Mouse (Mus musculus): ENCODE measurements around the gene Olfr871.
"Not testable (repeated sequence)": the region's sequence is repeated elsewhere in the genome, so short reads cannot be mapped to it uniquely, and the experiment has no call there.

Gene Olfr871

GRCm38 (mm10) chr9:20211907-20212306 lies at the start of gene Olfr871:
Gene Olfr871 (plus strand): TSS chr9:20212207.
- no peak for DNase-seq (ENCODE audit: low read depth, low spot score)

DNA sequence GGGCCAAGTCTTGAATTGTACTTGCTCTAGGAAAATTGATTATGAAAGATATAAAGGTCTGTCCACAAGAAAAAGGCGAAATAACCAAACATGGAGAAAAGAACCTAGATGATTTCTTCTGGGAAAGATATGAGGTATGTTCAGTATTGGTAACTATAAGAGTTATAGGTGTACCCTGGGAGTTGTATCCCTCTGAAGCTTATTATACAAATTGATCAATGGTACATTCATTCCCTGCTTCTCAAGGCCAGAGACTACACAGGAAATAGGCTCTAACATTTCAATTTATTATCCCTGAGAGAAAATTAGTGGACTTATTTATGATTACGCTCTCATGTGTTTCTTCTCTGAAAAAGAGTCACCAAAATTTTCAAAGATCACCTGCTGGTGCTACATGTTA lies 38.0 kb upstream of the Olfr871 start, which contains the start of gene Olfr870:
Gene Olfr870 (minus strand): TSS at position 101 of the 400 bp plus-strand sequence.
- DNase-seq (ENCODE audit: low read depth, low spot score): no peak

DNA sequence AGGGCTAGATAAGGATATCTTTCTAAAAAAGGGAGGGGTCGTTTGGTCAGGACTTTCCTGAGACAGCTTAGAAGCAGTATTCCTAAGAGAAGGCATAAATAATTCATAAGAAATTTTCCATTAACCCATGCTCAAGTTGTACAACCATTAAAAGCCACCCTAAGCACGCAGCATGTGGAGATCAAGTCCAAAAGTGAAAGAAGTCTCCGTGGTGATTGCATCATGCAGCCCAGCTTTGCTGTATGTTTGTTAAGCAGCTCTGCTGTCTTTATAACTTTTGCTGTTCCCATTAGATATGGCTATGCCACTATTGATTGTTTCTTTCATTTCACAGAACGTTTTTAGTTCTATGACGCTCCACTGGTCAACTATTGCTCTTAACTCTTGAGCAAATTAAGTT lies 32.5 kb upstream of the Olfr871 start:
- no peak for DNase-seq (ENCODE audit: low read depth, low spot score)

GRCm38 (mm10) chr9:20202131-20202530 lies 9.9 kb upstream of the Olfr871 start:
- peak; percentile 84 for DNase-seq (ENCODE audit: low read depth, low spot score)

DNA sequence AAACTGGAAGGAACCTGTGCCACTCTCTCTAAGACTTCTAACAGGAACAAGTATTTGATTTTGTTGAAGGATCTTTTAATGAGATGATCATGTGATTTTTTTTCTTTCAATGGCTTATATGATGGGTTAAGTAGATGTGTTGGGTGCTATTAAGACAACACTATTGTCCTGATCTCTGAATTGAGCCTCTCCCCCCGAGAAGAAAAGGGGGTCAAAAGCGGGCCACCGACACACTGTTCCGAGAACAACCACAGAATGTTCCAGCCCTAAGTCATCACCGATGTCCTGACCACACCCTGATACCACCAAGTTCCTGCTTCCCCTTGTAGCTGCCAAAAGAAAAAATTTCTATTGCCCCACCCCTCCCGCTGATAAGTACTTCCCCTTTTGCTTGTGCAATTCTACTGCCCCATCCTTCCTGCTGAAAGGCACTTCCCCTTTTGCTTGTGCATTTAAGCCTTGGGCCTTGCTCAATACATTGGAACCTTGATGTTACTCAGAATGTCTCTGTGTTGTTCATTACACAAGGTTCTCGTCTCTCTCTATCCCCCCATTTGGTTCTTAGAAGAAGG lies 8.5 kb upstream of the Olfr871 start:
- not testable (repeated sequence) for DNase-seq (ENCODE audit: low read depth, low spot score)

DNA sequence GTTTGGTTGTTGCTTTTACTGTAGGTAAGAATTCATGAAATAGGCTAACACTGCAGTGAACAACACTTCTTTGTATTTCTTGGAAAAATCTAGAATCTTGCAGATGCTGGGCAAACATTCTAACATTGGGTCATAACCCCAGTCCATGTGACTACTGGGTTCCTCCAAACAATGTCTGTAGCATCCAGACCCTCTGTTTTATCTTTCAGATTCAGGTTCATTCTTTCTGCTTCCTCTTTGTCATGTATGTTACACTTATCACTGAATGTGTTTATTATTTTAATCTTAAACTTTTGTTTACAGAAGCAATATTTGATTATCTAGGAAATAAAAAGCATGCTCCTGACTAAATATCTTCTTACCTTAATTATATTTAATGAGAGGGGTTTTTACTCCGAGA lies 1.2 kb upstream of the Olfr871 start:
- DNase-seq (ENCODE audit: low read depth, low spot score): no peak

DNA sequence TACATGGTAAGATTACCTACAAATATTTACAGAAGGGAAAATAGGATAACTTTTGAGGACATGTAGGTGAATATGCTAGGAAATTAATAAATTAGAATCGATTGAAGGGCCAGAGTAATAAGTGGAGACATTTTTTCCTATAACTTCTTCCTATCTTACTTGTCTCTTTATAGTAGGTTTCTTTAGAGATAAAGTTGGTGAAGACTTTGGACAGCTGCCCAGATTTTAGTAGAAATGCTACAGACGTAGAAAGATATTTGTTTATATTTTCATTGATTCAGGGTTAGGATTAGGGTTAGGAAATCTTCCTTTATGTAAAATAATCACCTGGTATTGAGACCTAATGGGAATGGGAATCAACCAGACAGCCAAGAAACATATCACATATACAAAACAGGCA lies 530 bp upstream of the Olfr871 start:
- DNase-seq (ENCODE audit: low read depth, low spot score): no peak

DNA sequence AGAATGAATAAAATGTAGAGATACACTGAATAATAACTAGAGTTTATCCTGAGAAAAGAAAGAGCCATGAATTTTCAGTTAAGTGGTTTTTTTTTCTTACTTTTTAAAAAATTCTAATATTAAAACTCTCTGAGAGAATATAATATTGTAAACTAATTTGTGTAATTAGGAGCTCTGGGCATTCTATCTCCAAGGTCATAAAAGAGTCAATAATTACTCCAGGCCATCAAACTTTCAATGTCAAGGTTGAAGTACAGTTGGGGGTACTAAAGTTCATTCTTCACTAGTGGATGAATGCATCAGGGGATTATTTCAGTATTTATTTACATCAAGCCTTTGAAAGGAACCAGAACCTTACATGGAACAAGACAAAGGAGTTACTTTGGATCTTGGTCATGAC lies 24.8 kb downstream of the Olfr871 start, which contains the start of gene Olfr872:
Gene Olfr872 (plus strand): TSS at position 301 of the 400 bp plus-strand sequence.
- DNase-seq (ENCODE audit: low read depth, low spot score): no peak

- no peak for DNase-seq (ENCODE audit: low read depth, low spot score)
Measured at GRCm38 (mm10) chr9:20237378-20237777, 25.4 kb downstream of the Olfr871 start.
